Mouse (Mus musculus) G1E (cell line): ENCODE results near the gene Slc25a21.

Source experiments
- CTCF ChIP-seq: IDR thresholded peaks from 2 replicates; pipeline ENCODE4 v1.5.1; 2012; ENCODE audit warnings: low read depth, low read length, inconsistent platforms, mixed read lengths
- GATA1 ChIP-seq: IDR thresholded peaks from 2 replicates; pipeline ENCODE4 v1.6.1; 2012; ENCODE audit warnings: borderline replicate concordance, low read length, inconsistent platforms, mixed read lengths
- POLR2AphosphoS5 ChIP-seq: IDR thresholded peaks from 2 replicates; pipeline ENCODE4 v1.6.1; 2012; ENCODE audit warnings: low read depth, low read length, inconsistent platforms; ENCODE audit not compliant: insufficient replicate concordance
- TAL1 ChIP-seq: conservative IDR thresholded peaks from 2 replicates; pipeline ENCODE4 v1.6.1; 2012; ENCODE audit warnings: low read depth, low read length, inconsistent platforms, mixed read lengths

DNA sequence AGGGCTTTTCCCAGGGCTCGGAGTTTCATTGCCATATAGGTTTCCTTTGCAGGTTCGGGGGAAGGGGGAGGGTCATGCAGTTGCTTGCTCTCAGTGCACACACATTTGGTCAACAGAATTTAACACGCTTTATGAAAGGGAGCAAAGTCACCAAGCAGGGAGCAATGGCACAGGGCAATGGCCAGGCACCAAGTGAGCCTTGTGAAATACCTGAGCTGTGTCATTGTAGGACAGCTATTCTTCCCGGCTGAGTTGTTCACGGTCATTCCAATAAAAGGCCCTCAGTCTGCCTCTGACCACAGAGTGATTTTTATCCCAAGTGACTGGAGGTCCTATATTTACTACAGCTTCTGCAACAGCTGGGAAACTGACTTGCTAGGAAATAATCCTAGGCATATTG lies 427.9 kb downstream of the Slc25a21 start:
- TF ChIP-seq TAL1, result no peak
- TF ChIP-seq CTCF, result no peak
- TF ChIP-seq POLR2AphosphoS5, result no peak
- TF ChIP-seq GATA1, result no peak
